Mouse (Mus musculus) gonadal fat pad, adult 2 months (tissue): ENCODE data around the gene Slc41a1. TPM values are rescaled to one million over a fixed set of nuclear protein-coding genes. Genes with fewer than 3 reads are reported as not detected.

ENCODE experiments used
- DNase-seq: peaks from one replicate; pipeline ENCODE4 v3.0.0-alpha.2; 2012; ENCODE audit warnings: low read depth
- polyA plus RNA-seq: library from polyadenylated mRNA; depleted of rRNA; stranded (reverse); fragments of >200 nt; gene quantifications from 2 replicates; pipeline ENCODE4 v1.2.3, GENCODE M21; 2012

Gene Slc41a1
- polyA plus RNA-seq, 1 experiment, result 29.3 TPM

GRCm38 (mm10) chr1:131827787-131828258, 530 bp downstream of the Slc41a1 start:
- peak; percentile 64 for DNase-seq

- DNase-seq, result no peak
Observed at GRCm38 (mm10) chr1:131828297-131829126, 1.2 kb downstream of the Slc41a1 start.

- DNase-seq, result no peak
Observed at GRCm38 (mm10) chr1:131829279-131829678, 2.0 kb downstream of the Slc41a1 start.

- DNase-seq, result no peak
Observed at GRCm38 (mm10) chr1:131830561-131830960, 3.3 kb downstream of the Slc41a1 start.

- no peak for DNase-seq
Observed at GRCm38 (mm10) chr1:131830971-131831641, 3.8 kb downstream of the Slc41a1 start.

- no peak for DNase-seq
Observed at GRCm38 (mm10) chr1:131837035-131837434, 9.7 kb downstream of the Slc41a1 start.

- DNase-seq, result no peak
Observed at GRCm38 (mm10) chr1:131838542-131838941, 11.2 kb downstream of the Slc41a1 start.

GRCm38 (mm10) chr1:131839279-131839678, 12.0 kb downstream of the Slc41a1 start:
- DNase-seq, result no peak

- DNase-seq, result no peak
Observed at GRCm38 (mm10) chr1:131842221-131842620, 14.9 kb downstream of the Slc41a1 start.

GRCm38 (mm10) chr1:131843758-131844157, 16.5 kb downstream of the Slc41a1 start:
- no peak for DNase-seq

- DNase-seq, result no peak
Observed at GRCm38 (mm10) chr1:131844883-131845282, 17.6 kb downstream of the Slc41a1 start.

GRCm38 (mm10) chr1:131846255-131846654, 19.0 kb downstream of the Slc41a1 start:
- DNase-seq, result no peak

GRCm38 (mm10) chr1:131861811-131862210, 34.5 kb downstream of the Slc41a1 start:
- no peak for DNase-seq

GRCm38 (mm10) chr1:131865596-131865995, 38.3 kb downstream of the Slc41a1 start:
- DNase-seq, result no peak

GRCm38 (mm10) chr1:131866304-131866999, 39.2 kb downstream of the Slc41a1 start:
- no peak for DNase-seq

- peak; percentile 45 for DNase-seq
Observed at GRCm38 (mm10) chr1:131867093-131867945, 40.0 kb downstream of the Slc41a1 start, which contains the start of gene Rab29. Rab29 (plus strand) TSS chr1:131867224.

- DNase-seq, result no peak
Observed at GRCm38 (mm10) chr1:131867946-131868290, 40.6 kb downstream of the Slc41a1 start.

GRCm38 (mm10) chr1:131869561-131869960, 42.3 kb downstream of the Slc41a1 start:
- DNase-seq, result no peak

GRCm38 (mm10) chr1:131872856-131873255, 45.6 kb downstream of the Slc41a1 start:
- no peak for DNase-seq

GRCm38 (mm10) chr1:131879816-131880215, 52.5 kb downstream of the Slc41a1 start:
- no peak for DNase-seq

GRCm38 (mm10) chr1:131882787-131883186, 55.5 kb downstream of the Slc41a1 start:
- DNase-seq, result no peak
